Mouse (Mus musculus): ENCODE measurements at regions not wholly inside any gene's neighbourhood (a gene's known extent, or its start where the extent isn't known, plus 50 kb on each side); places are given as distances from the start of the nearest gene placed in this dataset.

DNA sequence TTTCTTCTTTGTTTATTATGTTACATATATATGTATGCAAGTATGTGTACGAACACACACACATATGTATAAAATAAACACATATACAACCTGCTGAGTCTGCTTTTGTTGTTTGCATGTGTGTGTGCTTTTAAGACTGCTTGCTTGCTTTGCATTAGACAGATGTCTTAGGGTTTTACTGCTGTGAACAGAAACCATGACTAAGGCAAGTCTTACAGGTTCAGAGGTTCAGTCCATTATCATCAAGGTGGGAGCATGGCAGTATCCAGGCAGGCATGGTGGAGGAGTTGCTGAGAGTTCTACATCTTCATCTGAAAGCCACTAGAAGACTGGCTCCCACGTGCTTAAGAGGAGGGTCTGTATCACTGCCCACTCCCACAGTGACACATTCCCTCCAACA lies 520.3 kb upstream of the Tmem132c start:
- TF ChIP-seq CTCF (IDR thresholded peaks at IDR 0.05; ENCODE audit: control insufficient read depth, insufficient read depth, low read length) (no peak), POLR2A (IDR thresholded peaks at IDR 0.05; ENCODE audit: borderline replicate concordance, control insufficient read depth, low read depth, low read length) (no peak)

Data from bone marrow, adult 2 months (tissue).